Mouse (Mus musculus): ENCODE measurements around the gene Rpa2. TPM values are rescaled to one million over a fixed set of nuclear protein-coding genes. Genes with fewer than 3 reads are reported as not detected.
A peak's percentile ranks its signal among the peaks of the same experiment; 100 is the strongest.
"Not testable (repeated sequence)": the region's sequence is repeated elsewhere in the genome, so short reads cannot be mapped to it uniquely, and the experiment has no call there.

Rpa2 gene
- polyA plus RNA-seq, 1 experiment = not detected

GRCm38 (mm10) chr4:132783732-132784131 lies 15.6 kb downstream of the Rpa2 start:
- 89% methylated on average over 2 of the region's 2 CpGs for WGBS
- TF ChIP-seq CTCF (IDR thresholded peaks at IDR 0.05; ENCODE audit: insufficient read depth, low read depth, low read length) = no peak
- TF ChIP-seq POLR2A (IDR thresholded peaks at IDR 0.05; ENCODE audit: insufficient read depth, low read depth, low read length) = no peak
- H3K27ac ChIP-seq (ENCODE audit: insufficient read depth, low read depth, low read length) = no peak overlapping the region
- H3K4me1 ChIP-seq (ENCODE audit: control insufficient read depth, insufficient read depth, low read length) = no peaks in the 10 kb centered on the region
- no peak overlapping the region for H3K4me3 ChIP-seq (ENCODE audit: insufficient read depth, low read depth, low read length)

GRCm38 (mm10) chr4:132785228-132785627 lies 17.1 kb downstream of the Rpa2 start:
- H3K27ac ChIP-seq (ENCODE audit: insufficient read depth, low read depth, low read length) = no peak overlapping the region
- TF ChIP-seq CTCF (IDR thresholded peaks at IDR 0.05; ENCODE audit: insufficient read depth, low read depth, low read length) (no peak), POLR2A (IDR thresholded peaks at IDR 0.05; ENCODE audit: insufficient read depth, low read depth, low read length) (no peak)
- no peak overlapping the region for H3K4me3 ChIP-seq (ENCODE audit: insufficient read depth, low read depth, low read length)
- 89% methylated on average over 13 of the region's 13 CpGs for WGBS
- no peaks in the 10 kb centered on the region for H3K4me1 ChIP-seq (ENCODE audit: control insufficient read depth, insufficient read depth, low read length)

GRCm38 (mm10) chr4:132789731-132790130 lies 21.6 kb downstream of the Rpa2 start:
- TF ChIP-seq CTCF (IDR thresholded peaks at IDR 0.05; ENCODE audit: insufficient read depth, low read depth, low read length) = no peak
- TF ChIP-seq POLR2A (IDR thresholded peaks at IDR 0.05; ENCODE audit: insufficient read depth, low read depth, low read length) = no peak
- 86% methylated on average over 8 of the region's 8 CpGs for WGBS

GRCm38 (mm10) chr4:132793322-132794004 lies 25.3 kb downstream of the Rpa2 start:
- not testable (repeated sequence) for H3K4me3 ChIP-seq (ENCODE audit: insufficient read depth, low read depth, low read length); H3K4me1 ChIP-seq (ENCODE audit: control insufficient read depth, insufficient read depth, low read length); H3K27ac ChIP-seq (ENCODE audit: insufficient read depth, low read depth, low read length)
- WGBS = 87% methylated on average over 9 of the region's 9 CpGs

More at GRCm38 (mm10) chr4:132789731-132790130, 21.6 kb downstream of the Rpa2 start:
- Histone ChIP-seq H3K4me3 (ENCODE audit: insufficient read depth, low read depth, low read length) (no peak overlapping the region), H3K27ac (ENCODE audit: insufficient read depth, low read depth, low read length) (no peak overlapping the region), H3K4me1 (ENCODE audit: control insufficient read depth, insufficient read depth, low read length) (no peaks in the 10 kb centered on the region)

- TF ChIP-seq CTCF (IDR thresholded peaks at IDR 0.05; ENCODE audit: insufficient read depth, low read depth, low read length) (no peak), POLR2A (IDR thresholded peaks at IDR 0.05; ENCODE audit: insufficient read depth, low read depth, low read length) (no peak)
- peaks cover 5% of the 10 kb centered on the region for H3K4me1 ChIP-seq (ENCODE audit: control insufficient read depth, insufficient read depth, low read length)
- H3K4me3 ChIP-seq (ENCODE audit: insufficient read depth, low read depth, low read length) = no peak overlapping the region
- no peak overlapping the region for H3K27ac ChIP-seq (ENCODE audit: insufficient read depth, low read depth, low read length)
- WGBS = 84% methylated on average over 9 of the region's 9 CpGs
Observed at GRCm38 (mm10) chr4:132794028-132794427, 25.9 kb downstream of the Rpa2 start.

- 80% methylated on average over 8 of the region's 8 CpGs for WGBS
- Histone ChIP-seq H3K27ac (ENCODE audit: insufficient read depth, low read depth, low read length) (no peak overlapping the region), H3K4me1 (ENCODE audit: control insufficient read depth, insufficient read depth, low read length) (peaks cover 5% of the 10 kb centered on the region), H3K4me3 (ENCODE audit: insufficient read depth, low read depth, low read length) (no peak overlapping the region)
- TF ChIP-seq CTCF (IDR thresholded peaks at IDR 0.05; ENCODE audit: insufficient read depth, low read depth, low read length) (no peak), POLR2A (IDR thresholded peaks at IDR 0.05; ENCODE audit: insufficient read depth, low read depth, low read length) (no peak)
Observed at GRCm38 (mm10) chr4:132794760-132795159, 26.6 kb downstream of the Rpa2 start.

GRCm38 (mm10) chr4:132795171-132795570 lies 27.0 kb downstream of the Rpa2 start:
- TF ChIP-seq POLR2A (IDR thresholded peaks at IDR 0.05; ENCODE audit: insufficient read depth, low read depth, low read length) = no peak
- no peak for TF ChIP-seq CTCF (IDR thresholded peaks at IDR 0.05; ENCODE audit: insufficient read depth, low read depth, low read length)
- 68% methylated on average over 7 of the region's 7 CpGs for WGBS
- peaks cover 5% of the 10 kb centered on the region for H3K4me1 ChIP-seq (ENCODE audit: control insufficient read depth, insufficient read depth, low read length)

GRCm38 (mm10) chr4:132796196-132796886 lies 28.2 kb downstream of the Rpa2 start, which contains the start of gene Themis2:
Gene Themis2, minus strand, starts transcription at chr4:132796387.
- H3K4me3 ChIP-seq (ENCODE audit: insufficient read depth, low read depth, low read length) = peak within 1 kb of the TSS; percentile 22; the same call in 1 of the 2 replicates
- H3K4me1 ChIP-seq (ENCODE audit: control insufficient read depth, insufficient read depth, low read length) = peaks cover 5% of the 10 kb centered on the region
- no peak within 1 kb of the TSS for H3K27ac ChIP-seq (ENCODE audit: insufficient read depth, low read depth, low read length)
- no peak for TF ChIP-seq POLR2A (IDR thresholded peaks at IDR 0.05; ENCODE audit: insufficient read depth, low read depth, low read length)
- TF ChIP-seq CTCF (IDR thresholded peaks at IDR 0.05; ENCODE audit: insufficient read depth, low read depth, low read length) = no peak
- 5% methylated on average over 21 of the region's 21 CpGs for WGBS

More at GRCm38 (mm10) chr4:132795171-132795570, 27.0 kb downstream of the Rpa2 start:
- no peak overlapping the region for H3K27ac ChIP-seq (ENCODE audit: insufficient read depth, low read depth, low read length)
- no peak overlapping the region for H3K4me3 ChIP-seq (ENCODE audit: insufficient read depth, low read depth, low read length)

- Histone ChIP-seq H3K27ac (ENCODE audit: insufficient read depth, low read depth, low read length) (no peak overlapping the region), H3K4me1 (ENCODE audit: control insufficient read depth, insufficient read depth, low read length) (peaks cover 5% of the 10 kb centered on the region), H3K4me3 (ENCODE audit: insufficient read depth, low read depth, low read length) (no peak overlapping the region)
- TF ChIP-seq POLR2A (IDR thresholded peaks at IDR 0.05; ENCODE audit: insufficient read depth, low read depth, low read length) = no peak
- TF ChIP-seq CTCF (IDR thresholded peaks at IDR 0.05; ENCODE audit: insufficient read depth, low read depth, low read length) = no peak
- 84% methylated on average over 1 of the region's 1 CpGs for whole genome bisulfite sequencing
Observed at GRCm38 (mm10) chr4:132797461-132797860, 29.3 kb downstream of the Rpa2 start.

Measured in olfactory bulb, adult 2 months (tissue).